ENCODE assay signal across 9 mouse cellular contexts in genomic region chr10:85525267-85526015, GRCm38 (mm10).
A peak's percentile ranks its signal among the peaks of the same experiment; 100 is the strongest.
DNase-seq lines count a peak whose midpoint lies in the region; ATAC-seq lines count a peak whose summit lies in the region.
"Had no signal": no experiment of that assay in that cellular context is flagged by ENCODE, and none has a peak within 500 bp of the region (broad histone marks: within the 10 kb centered on the region; RNA-seq: fewer than 3 reads in every experiment).

No protein-coding gene starts in this region.

- no peaks in the 10 kb centered on the region for H3K36me3 ChIP-seq in heart, embryonic 11.5 days (ENCODE audit: control insufficient read depth, insufficient read depth, low read length)
- no peaks in the 10 kb centered on the region for H3K36me3 ChIP-seq in neural tube, embryonic 12.5 days
- no peaks in the 10 kb centered on the region for H3K36me3 ChIP-seq in neural tube, embryonic 15.5 days
- H3K36me3 ChIP-seq in forebrain, embryonic 16.5 days (ENCODE audit: control insufficient read depth, insufficient read depth), result no peaks in the 10 kb centered on the region
- H3K36me3 ChIP-seq in midbrain, embryonic 16.5 days (ENCODE audit: control insufficient read depth, insufficient read depth, low read length), result no peaks in the 10 kb centered on the region

- no peak overlapping the region for H3K4me3 ChIP-seq in heart, embryonic 11.5 days (ENCODE audit: low read depth, low read length)
- H3K4me3 ChIP-seq in neural tube, embryonic 12.5 days, result no peak overlapping the region
- no peak overlapping the region for H3K4me3 ChIP-seq in neural tube, embryonic 15.5 days (replicated peaks)
- no peak overlapping the region for H3K4me3 ChIP-seq in forebrain, embryonic 16.5 days (replicated peaks; ENCODE audit: low read length)
- no peak overlapping the region for H3K4me3 ChIP-seq in midbrain, embryonic 16.5 days (ENCODE audit: low read depth, low read length)

- H3K27ac ChIP-seq in heart, embryonic 11.5 days (ENCODE audit: low read depth, low read length), result no peak overlapping the region
- no peak overlapping the region for H3K27ac ChIP-seq in neural tube, embryonic 12.5 days
- H3K27ac ChIP-seq in neural tube, embryonic 15.5 days (replicated peaks), result no peak overlapping the region
- H3K27ac ChIP-seq in forebrain, embryonic 16.5 days (ENCODE audit: low read length), result no peak overlapping the region
- H3K27ac ChIP-seq in midbrain, embryonic 16.5 days (ENCODE audit: low read length), result peak overlapping the region; percentile 41; the same call in 1 of the 2 replicates

- no peaks in the 10 kb centered on the region for H3K9me3 ChIP-seq in heart, embryonic 11.5 days (replicated peaks; ENCODE audit: control insufficient read depth, low read length)
- H3K9me3 ChIP-seq in neural tube, embryonic 12.5 days, result no peaks in the 10 kb centered on the region
- no peaks in the 10 kb centered on the region for H3K9me3 ChIP-seq in neural tube, embryonic 15.5 days (replicated peaks)
- no peaks in the 10 kb centered on the region for H3K9me3 ChIP-seq in forebrain, embryonic 16.5 days (ENCODE audit: control insufficient read depth, low read length)
- no peaks in the 10 kb centered on the region for H3K9me3 ChIP-seq in midbrain, embryonic 16.5 days (replicated peaks; ENCODE audit: control insufficient read depth, low read length, poor library complexity, severe bottlenecking)

- no peak for DNase-seq in heart, adult 18-20 months
- no peak for DNase-seq in T-cell, adult 2 months (ENCODE audit: low spot score)
- no peak for DNase-seq in ovary, postnatal 10 days (ENCODE audit: low spot score)
- DNase-seq: gastrocnemius, postnatal 25 days had no signal

- ATAC-seq in heart, embryonic 11.5 days (replicated peaks; ENCODE audit: insufficient number of reproducible peaks, low FRiP score, low TSS enrichment), result peak; percentile 65; the same call in 1 of the 2 replicates
- peak; percentile 70 for ATAC-seq in neural tube, embryonic 12.5 days (ENCODE audit: low FRiP score, low read depth)
- ATAC-seq in neural tube, embryonic 15.5 days (ENCODE audit: low FRiP score), result no peak
- peak; percentile 24; the same call in 1 of the 2 replicates for ATAC-seq in forebrain, embryonic 16.5 days
- peak; percentile 60 for ATAC-seq in midbrain, embryonic 16.5 days

- H3K4me1 ChIP-seq in heart, embryonic 11.5 days (ENCODE audit: control insufficient read depth, insufficient read depth, low read length), result no peaks in the 10 kb centered on the region
- peaks cover 10% of the 10 kb centered on the region for H3K4me1 ChIP-seq in neural tube, embryonic 12.5 days
- H3K4me1 ChIP-seq in neural tube, embryonic 15.5 days, result peaks cover 40% of the 10 kb centered on the region
- peaks cover 13% of the 10 kb centered on the region for H3K4me1 ChIP-seq in forebrain, embryonic 16.5 days (replicated peaks; ENCODE audit: control insufficient read depth, insufficient read depth, low read length)
- H3K4me1 ChIP-seq in midbrain, embryonic 16.5 days (ENCODE audit: control insufficient read depth, insufficient read depth, low read length), result peaks cover 23% of the 10 kb centered on the region

- no peaks in the 10 kb centered on the region for H3K27me3 ChIP-seq in heart, embryonic 11.5 days (ENCODE audit: control insufficient read depth, insufficient read depth, low read length)
- H3K27me3 ChIP-seq in neural tube, embryonic 12.5 days (replicated peaks), result no peaks in the 10 kb centered on the region
- no peaks in the 10 kb centered on the region for H3K27me3 ChIP-seq in neural tube, embryonic 15.5 days (replicated peaks)
- H3K27me3 ChIP-seq in forebrain, embryonic 16.5 days (replicated peaks; ENCODE audit: control insufficient read depth, insufficient read depth, low read length), result no peaks in the 10 kb centered on the region
- no peaks in the 10 kb centered on the region for H3K27me3 ChIP-seq in midbrain, embryonic 16.5 days (ENCODE audit: control insufficient read depth, insufficient read depth, low read depth, low read length)

- no peak overlapping the region for H3K9ac ChIP-seq in heart, embryonic 11.5 days (ENCODE audit: low read depth, low read length)
- no peak overlapping the region for H3K9ac ChIP-seq in neural tube, embryonic 12.5 days
- no peak overlapping the region for H3K9ac ChIP-seq in neural tube, embryonic 15.5 days (replicated peaks)
- no peak overlapping the region for H3K9ac ChIP-seq in forebrain, embryonic 16.5 days (replicated peaks; ENCODE audit: low read depth, low read length)
- H3K9ac ChIP-seq in midbrain, embryonic 16.5 days (ENCODE audit: low read depth, low read length), result peak overlapping the region; percentile 42; the same call in 1 of the 2 replicates

- H3K4me2 ChIP-seq in heart, embryonic 11.5 days, result no peak overlapping the region
- no peak overlapping the region for H3K4me2 ChIP-seq in neural tube, embryonic 12.5 days (replicated peaks)
- no peak overlapping the region for H3K4me2 ChIP-seq in neural tube, embryonic 15.5 days
- H3K4me2 ChIP-seq in forebrain, embryonic 16.5 days (ENCODE audit: low read length), result no peak overlapping the region
- no peak overlapping the region for H3K4me2 ChIP-seq in midbrain, embryonic 16.5 days (ENCODE audit: low read length)

- WGBS in heart, embryonic 11.5 days (ENCODE audit: insufficient replicate concordance), result 22% methylated on average over 7 of the region's 7 CpGs
- 34% methylated on average over 7 of the region's 7 CpGs for WGBS in neural tube, embryonic 12.5 days
- WGBS in neural tube, embryonic 15.5 days, result 23% methylated on average over 7 of the region's 7 CpGs
- WGBS in forebrain, embryonic 16.5 days, result 14% methylated on average over 7 of the region's 7 CpGs
- 20% methylated on average over 7 of the region's 7 CpGs for WGBS in midbrain, embryonic 16.5 days
